Comparison of ENCODE assay signal across 11 mouse cellular contexts in genomic region chr12:3316083-3316482, GRCm38 (mm10). TPM values are rescaled to one million over a fixed set of nuclear protein-coding genes. Genes with fewer than 3 reads are reported as not detected.
A peak's percentile ranks its signal among the peaks of the same experiment; 100 is the strongest.
DNase-seq lines count a peak whose midpoint lies in the region; ATAC-seq lines count a peak whose summit lies in the region.
"Had no signal": no experiment of that assay in that cellular context is flagged by ENCODE, and none has a peak within 500 bp of the region (broad histone marks: within the 10 kb centered on the region; RNA-seq: fewer than 3 reads in every experiment).

No protein-coding gene starts in this region.

- no peaks in the 10 kb centered on the region for H3K9me3 ChIP-seq in limb, embryonic 15.5 days
- H3K9me3 ChIP-seq in hindbrain, embryonic 10.5 days, result 0 out of 2 replicates have a peak, but pooled peaks cover 2% of the 10 kb centered on the region
- H3K9me3 ChIP-seq: forebrain, embryonic 13.5 days; megakaryocyte, embryonic 14.5 days had no signal

- H3K27me3 ChIP-seq in limb, embryonic 15.5 days, result no peaks in the 10 kb centered on the region
- no peaks in the 10 kb centered on the region for H3K27me3 ChIP-seq in hindbrain, embryonic 10.5 days (ENCODE audit: insufficient read depth, poor library complexity, severe bottlenecking)
- H3K27me3 ChIP-seq: forebrain, embryonic 13.5 days; megakaryocyte, embryonic 14.5 days had no signal

- H3K4me2 ChIP-seq in limb, embryonic 15.5 days, result no peak overlapping the region
- H3K4me2 ChIP-seq: forebrain, embryonic 13.5 days had no signal

- no peaks in the 10 kb centered on the region for H3K36me3 ChIP-seq in limb, embryonic 15.5 days
- no peaks in the 10 kb centered on the region for H3K36me3 ChIP-seq in hindbrain, embryonic 10.5 days

- H3K9ac ChIP-seq in limb, embryonic 15.5 days, result no peak overlapping the region
- H3K9ac ChIP-seq: forebrain, embryonic 13.5 days had no signal

- no peak overlapping the region for H3K4me3 ChIP-seq in limb, embryonic 15.5 days
- no peak overlapping the region for H3K4me3 ChIP-seq in hindbrain, embryonic 10.5 days
- H3K4me3 ChIP-seq: forebrain, embryonic 13.5 days; megakaryocyte, embryonic 14.5 days had no signal

- H3K27ac ChIP-seq in limb, embryonic 15.5 days, result no peak overlapping the region
- no peak overlapping the region for H3K27ac ChIP-seq in hindbrain, embryonic 10.5 days
- H3K27ac ChIP-seq: forebrain, embryonic 13.5 days had no signal

- ATAC-seq in limb, embryonic 15.5 days (ENCODE audit: insufficient number of reproducible peaks, low FRiP score, low TSS enrichment, low read depth), result peak; percentile 44; the same call in 1 of the 2 replicates
- ATAC-seq: activated CD4-positive, CD25-positive, alpha-beta regulatory T cell, adult 4 months; forebrain, embryonic 13.5 days had no signal

- H3K4me1 ChIP-seq in limb, embryonic 15.5 days, result no peaks in the 10 kb centered on the region
- H3K4me1 ChIP-seq in hindbrain, embryonic 10.5 days (replicated peaks), result no peaks in the 10 kb centered on the region
- H3K4me1 ChIP-seq: forebrain, embryonic 13.5 days had no signal

- WGBS in limb, embryonic 15.5 days, result 30% methylated on average over 2 of the region's 2 CpGs
- 63% methylated on average over 2 of the region's 2 CpGs for WGBS in hindbrain, embryonic 10.5 days

- DNase-seq in kidney, postnatal 10 days, result peak; percentile 6
- no peak for DNase-seq in kidney, adult 11 months
- peak; percentile 58 for DNase-seq in adipocyte (ENCODE audit: low spot score)
- DNase-seq in adrenal gland, postnatal 25 days, result peak; percentile 23
- no peak for DNase-seq in spleen, adult 12 weeks (ENCODE audit: low spot score)
- DNase-seq in hindbrain, embryonic 10.5 days (ENCODE audit: low spot score), result no peak
- DNase-seq: cerebellum, adult 8-10 months had no signal

RNA-seq across cellular contexts. Expression of gene Rab10, which starts 6.3 kb away (rescaled TPM):
- total RNA-seq in adrenal gland, postnatal 25 days (2021), result 200 and 227 TPM in 2 replicates
- 91.3 and 98.3 TPM in 2 replicates for polyA plus RNA-seq in limb, embryonic 15.5 days (2015; fragmentation: Nextera tagmentation; extraction: Ambion mirVana)
- 81.9 and 94.4 TPM in 2 replicates for polyA plus RNA-seq in hindbrain, embryonic 10.5 days (2016; fragmentation: Nextera tagmentation; extraction: Ambion mirVana)

RNA-seq across cellular contexts. Expression of gene Kif3c, which starts 48.8 kb away (rescaled TPM):
- 27.4 and 31.2 TPM in 2 replicates for total RNA-seq in adrenal gland, postnatal 25 days (2021)
- 9.8 and 12.5 TPM in 2 replicates for polyA plus RNA-seq in limb, embryonic 15.5 days (2015; fragmentation: Nextera tagmentation; extraction: Ambion mirVana)
- polyA plus RNA-seq in hindbrain, embryonic 10.5 days (2016; fragmentation: Nextera tagmentation; extraction: Ambion mirVana), result 23.9 and 32.5 TPM in 2 replicates

Comparison
In these comparisons a context has a peak if more than half of its experiments do, and no peak if none do; other contexts are left out.
1. DNase-seq: peak in kidney, postnatal 10 days (single experiment), adipocyte (single experiment) and adrenal gland, postnatal 25 days (single experiment); none in kidney, adult 11 months (single experiment), spleen, adult 12 weeks (single experiment) and hindbrain, embryonic 10.5 days (single experiment).